Mouse (Mus musculus) CH12.LX (cell line): ENCODE data around the gene Rab15. TPM values are rescaled to one million over a fixed set of nuclear protein-coding genes. Genes with fewer than 3 reads are reported as not detected.

ENCODE experiments used
- DNase-seq: peaks from one replicate; pipeline ENCODE4 v3.0.0-alpha.2; 2013; ENCODE audit errors: extremely low read depth
- H3K27ac ChIP-seq: 2 replicates; pipeline ENCODE4 v1.5.1; 2012; ENCODE audit warnings: low read depth, mild to moderate bottlenecking, control low read depth, moderate library complexity; ENCODE audit not compliant: insufficient read depth
- H3K27me3 ChIP-seq: replicated peaks from 2 replicates; pipeline ENCODE3; 2012; ENCODE audit warnings: inconsistent platforms
- H3K36me3 ChIP-seq, 2 experiments: replicated peaks in 1 of 2; 2 replicates each; pipeline versions ENCODE3 to v1.6.1; 2012; ENCODE audit warnings: inconsistent platforms in 1 of 2, low read length in 1 of 2, mild to moderate bottlenecking in 1 of 2, mixed read lengths in 1 of 2, moderate library complexity in 1 of 2; ENCODE audit not compliant: control insufficient read depth in 1 of 2, insufficient read depth in 1 of 2
- H3K4me1 ChIP-seq, 2 experiments: 2 replicates each; pipeline ENCODE4 v1.6.1; 2012; ENCODE audit warnings: inconsistent platforms in 1 of 2, moderate library complexity in 1 of 2; ENCODE audit not compliant: insufficient read depth in 2 of 2, control insufficient read depth in 1 of 2
- H3K4me2 ChIP-seq: 2 replicates; pipeline ENCODE4 v1.6.1; 2012; ENCODE audit warnings: low read depth, mild to moderate bottlenecking, control low read depth; ENCODE audit not compliant: poor library complexity, insufficient read depth, severe bottlenecking
- H3K4me3 ChIP-seq, 3 experiments: fragments of 150-350 bp in 1 of 3; sonication (generic) in 1 of 3; replicated peaks in 1 of 3; 2 replicates each; pipeline versions ENCODE3 to v1.5.1; 2011 to 2012; ENCODE audit warnings: low read depth in 2 of 3, low read length in 2 of 3, mild to moderate bottlenecking in 2 of 3, moderate library complexity in 2 of 3, control low read depth in 1 of 3, improper control_type of control experiment in 1 of 3, inconsistent platforms in 1 of 3, mixed read lengths in 1 of 3; ENCODE audit not compliant: poor library complexity in 1 of 3
- H3K79me2 ChIP-seq: replicated peaks from 2 replicates; pipeline ENCODE4 v1.6.1; 2012; ENCODE audit warnings: mild to moderate bottlenecking, moderate library complexity; ENCODE audit not compliant: control insufficient read depth, poor library complexity, insufficient read depth, severe bottlenecking; ENCODE audit errors: extremely low read depth
- H3K9ac ChIP-seq: 2 replicates; pipeline ENCODE4 v1.6.1; 2012; ENCODE audit warnings: low read depth, mild to moderate bottlenecking, control low read depth, moderate library complexity; ENCODE audit not compliant: insufficient read depth
- H3K9me3 ChIP-seq: replicated peaks from 2 replicates; pipeline ENCODE3; 2012; ENCODE audit warnings: low read length, inconsistent platforms, mixed read lengths
- CHD1 ChIP-seq: IDR thresholded peaks from 2 replicates; pipeline ENCODE4 v1.6.1; 2012; ENCODE audit warnings: low read depth, low read length, improper control_type of control experiment, inconsistent platforms
- CHD2 ChIP-seq: IDR thresholded peaks from 2 replicates; pipeline ENCODE4 v1.6.1; 2011; ENCODE audit warnings: low read length, improper control_type of control experiment
- ETS1 ChIP-seq: conservative IDR thresholded peaks from 2 replicates; pipeline ENCODE4 v1.6.1; 2012; ENCODE audit warnings: low read depth, mild to moderate bottlenecking, inconsistent platforms, low read length, improper control_type of control experiment, moderate library complexity
- GABPA ChIP-seq: IDR thresholded peaks from 2 replicates; pipeline ENCODE4 v1.6.1; 2012; ENCODE audit warnings: low read depth, low read length, improper control_type of control experiment, inconsistent platforms; ENCODE audit not compliant: insufficient replicate concordance
- IRF4 ChIP-seq: IDR thresholded peaks from 2 replicates; pipeline ENCODE4 v1.6.1; 2014; ENCODE audit warnings: low read depth, mild to moderate bottlenecking, inconsistent platforms, low read length, improper control_type of control experiment
- JUND ChIP-seq: conservative IDR thresholded peaks from 2 replicates; pipeline ENCODE4 v1.6.1; 2011; ENCODE audit warnings: low read depth, low read length, improper control_type of control experiment
- MAFK ChIP-seq: IDR thresholded peaks from 2 replicates; pipeline ENCODE4 v1.6.1; 2011; ENCODE audit warnings: low read length, improper control_type of control experiment; ENCODE audit not compliant: insufficient replicate concordance
- MAX ChIP-seq: IDR thresholded peaks from 2 replicates; pipeline ENCODE4 v1.6.1; 2011; ENCODE audit warnings: low read length, improper control_type of control experiment
- MAZ ChIP-seq: IDR thresholded peaks from 2 replicates; pipeline ENCODE4 v1.6.1; 2012; ENCODE audit warnings: low read depth, mild to moderate bottlenecking, inconsistent platforms, low read length, improper control_type of control experiment, moderate library complexity
- MXI1 ChIP-seq: IDR thresholded peaks from 2 replicates; pipeline ENCODE4 v1.6.1; 2011; ENCODE audit warnings: mild to moderate bottlenecking, low read depth, low read length, improper control_type of control experiment
- POLR2AphosphoS2 ChIP-seq: IDR thresholded peaks from 2 replicates; pipeline ENCODE4 v1.6.1; 2011; ENCODE audit warnings: low read depth, low read length, improper control_type of control experiment
- RCOR1 ChIP-seq: conservative IDR thresholded peaks from 2 replicates; pipeline ENCODE4 v1.6.1; 2012; ENCODE audit warnings: low read depth, mild to moderate bottlenecking, inconsistent platforms, low read length, improper control_type of control experiment
- SIN3A ChIP-seq: IDR thresholded peaks from 2 replicates; pipeline ENCODE4 v1.6.1; 2012; ENCODE audit warnings: low read length, improper control_type of control experiment, inconsistent platforms
- USF1 ChIP-seq: IDR thresholded peaks from 2 replicates; pipeline ENCODE4 v1.6.1; 2014; ENCODE audit warnings: low read depth, mild to moderate bottlenecking, inconsistent platforms, low read length, improper control_type of control experiment
- ZKSCAN1 ChIP-seq: IDR thresholded peaks from 2 replicates; pipeline ENCODE4 v1.6.1; 2012; ENCODE audit warnings: low read depth, inconsistent platforms, low read length, improper control_type of control experiment, borderline replicate concordance
- ZMIZ1 ChIP-seq: IDR thresholded peaks from 2 replicates; pipeline ENCODE4 v1.6.1; 2012; ENCODE audit warnings: low read depth, mild to moderate bottlenecking, inconsistent platforms, low read length, improper control_type of control experiment
- dilution Hi-C: fragments of 300-500 bp; cut with MboI; formaldehyde crosslinking; loops from 2 replicates; pipeline ENCODE4 v1.14.3; 2020; ENCODE audit warnings: low sequenced_read_pairs; ENCODE audit not compliant: extremely low pct_unique_long_range_greater_than_20kb, extremely low pct_ligation_motif_present
- in situ Hi-C: fragments of 300-500 bp; cut with MboI; formaldehyde crosslinking; loops from 3 replicates; pipeline ENCODE4 v1.14.3; 2019; ENCODE audit warnings: low sequenced_read_pairs, low pct_ligation_motif_present, low pct_unique_long_range_greater_than_20kb, mixed read lengths
- polyA plus RNA-seq: library from polyadenylated mRNA; unstranded; fragments of >175 nt; gene quantifications from 2 replicates; pipeline ENCODE4 v1.2.1, GENCODE M21; 2012; ENCODE audit warnings: low read depth; ENCODE audit not compliant: insufficient read length
- total RNA-seq, 2 experiments: library from RNA; depleted of rRNA; stranded (reverse); fragments of 300-350 nt in 1 of 2; fragments of >200 nt in 1 of 2; gene quantifications; 2 replicates each; pipeline ENCODE4 v1.2.3; 2012 to 2014

The Rab15 gene
- total and polyA plus RNA-seq, 3 experiments: 0.25 TPM; not detected in 2

GRCm38 (mm10) chr12:76868463-76869198, 45.9 kb upstream of the Rab15 start:
- dilution Hi-C loops (no loop called here), in situ Hi-C loops (no loop called here)
- Histone ChIP-seq H3K79me2 (no peaks in the 10 kb centered on the region), H3K9ac (no peak overlapping the region), H3K9me3 (no peaks in the 10 kb centered on the region), H3K27me3 (no peaks in the 10 kb centered on the region), H3K4me1 (peaks cover 10 to 12% of the 10 kb centered on the region in 2 experiments; a peak in 3 of 4 replicates), H3K27ac (no peak overlapping the region), H3K36me3 (peaks cover 4 to 42% of the 10 kb centered on the region in 2 experiments), H3K4me2 (no peak overlapping the region), H3K4me3 (no peak overlapping the region)
- TF ChIP-seq ZKSCAN1 (no peak), JUND (no peak), POLR2AphosphoS2 (no peak), GABPA (no peak), CHD2 (no peak), ZMIZ1 (no peak), MAFK (no peak), USF1 (no peak), CHD1 (no peak), MAX (no peak), MAZ (no peak), ETS1 (no peak)
- DNase-seq: no peak

GRCm38 (mm10) chr12:76867586-76868280, 45.0 kb upstream of the Rab15 start:
- no peak overlapping the region for H3K9ac ChIP-seq
- H3K27me3 ChIP-seq: no peaks in the 10 kb centered on the region
- dilution Hi-C loops: no loop called here
- H3K36me3 ChIP-seq: peaks cover 4 to 42% of the 10 kb centered on the region in 2 experiments
- no peak overlapping the region for H3K4me3 ChIP-seq
- TF ChIP-seq SIN3A: no peak
- no peak for TF ChIP-seq IRF4
- TF ChIP-seq JUND: no peak
- no peak for TF ChIP-seq MAFK
- no peak for TF ChIP-seq MXI1
- TF ChIP-seq RCOR1: no peak
- no peak for TF ChIP-seq ETS1
- H3K79me2 ChIP-seq: no peaks in the 10 kb centered on the region
- in situ Hi-C loops: no loop called here
- H3K4me1 ChIP-seq: peaks cover 10 to 12% of the 10 kb centered on the region in 2 experiments; a peak in 3 of 4 replicates
- no peak for DNase-seq
- no peak overlapping the region for H3K27ac ChIP-seq
- H3K4me2 ChIP-seq: no peak overlapping the region
- no peaks in the 10 kb centered on the region for H3K9me3 ChIP-seq
